ENCODE assay signal across 8 mouse cellular contexts in the genomic region with DNA sequence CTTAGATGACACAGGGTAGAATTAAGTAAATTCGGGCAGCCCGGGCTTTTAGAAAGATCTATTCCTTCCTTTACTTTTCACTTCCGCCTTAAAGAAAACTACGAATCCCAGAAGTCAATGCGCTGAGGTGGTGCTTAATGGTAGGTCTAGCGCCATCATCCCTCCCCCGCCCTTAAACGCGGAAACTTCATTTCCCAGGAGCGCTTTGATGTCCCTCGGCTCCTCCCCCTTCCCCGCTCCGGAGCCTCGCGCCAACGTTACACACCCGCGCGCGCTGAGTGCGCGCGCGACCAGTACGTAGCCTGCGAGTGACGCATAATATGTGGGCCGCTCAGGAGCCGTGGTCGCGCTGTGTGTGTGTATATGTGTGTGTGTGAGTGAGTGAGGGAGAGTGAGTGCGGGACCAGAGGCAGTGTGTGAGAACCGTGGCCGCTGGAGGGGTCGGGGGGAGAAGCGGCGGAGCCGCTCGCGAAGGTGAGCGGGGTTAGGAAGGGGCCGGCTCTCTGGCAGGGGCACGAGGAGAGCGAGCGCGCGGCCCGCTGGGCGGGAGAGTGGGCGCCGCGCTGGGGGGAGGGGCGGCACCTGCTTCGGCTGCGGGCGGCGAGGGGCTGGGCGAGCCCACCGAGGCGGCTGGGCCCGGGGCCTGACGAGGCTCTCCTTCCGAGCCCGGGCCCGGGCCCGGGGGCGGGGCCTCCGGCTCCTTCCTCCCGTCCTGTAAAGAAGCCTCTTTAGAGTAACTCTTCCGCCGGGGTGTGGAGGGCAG. TPM values are rescaled to one million over a fixed set of nuclear protein-coding genes. Genes with fewer than 3 reads are reported as not detected.
DNase-seq lines count a peak whose midpoint lies in the region; ATAC-seq and TF ChIP-seq lines count a peak whose summit lies in the region.

TSS of gene Dcaf1 (plus strand) at position 257 of the 763 bp plus-strand sequence.

- H3K4me3 ChIP-seq in MEL (ENCODE audit: control insufficient read depth in 1 of 2, insufficient read depth in 1 of 2, low read depth in 2 of 2, low read length in 2 of 2) = peak within 1 kb of the TSS; percentile 75 to 76
- peak within 1 kb of the TSS; percentile 62 for H3K4me3 ChIP-seq in cerebellum, adult 2 months (replicated peaks; ENCODE audit: insufficient read depth, low read depth, low read length)
- H3K4me3 ChIP-seq in forebrain, postnatal 0 days (ENCODE audit: low read depth, low read length) = peak within 1 kb of the TSS; percentile 99
- peak within 1 kb of the TSS; percentile 98 for H3K4me3 ChIP-seq in lung, embryonic 15.5 days

- peak; percentile 99 for DNase-seq in MEL (ENCODE audit: low read depth, low spot score)
- DNase-seq in cerebellum, adult 2 months = peak; percentile 89 to 98
- peak; percentile 100 for DNase-seq in forebrain, postnatal 0 days
- peak; percentile 92 for DNase-seq in heart, postnatal 4 days
- DNase-seq in layer of hippocampus, adult 8-10 months (ENCODE audit: low spot score in 2 of 2) = peak; percentile 91 to 94
- DNase-seq in ovary, adult 18-20 months (ENCODE audit: low spot score) = peak; percentile 92
- peak; percentile 100 for DNase-seq in thymus, postnatal 0 days (ENCODE audit: low spot score)

- no peak; a peak in 1 of 4 replicates for TF ChIP-seq EP300 in MEL (IDR thresholded peaks at IDR 0.05; ENCODE audit: low read depth in 1 of 2, low read length in 2 of 2)

- peaks cover under 1 to 14% of the 10 kb centered on the region in 2 experiments; a peak in 2 of 4 replicates for H3K36me3 ChIP-seq in MEL (ENCODE audit: control insufficient read depth in 1 of 2, insufficient read depth in 2 of 2, low read length in 2 of 2)
- H3K36me3 ChIP-seq in forebrain, postnatal 0 days (ENCODE audit: insufficient read depth) = no peaks in the 10 kb centered on the region
- H3K36me3 ChIP-seq in lung, embryonic 15.5 days = no peaks in the 10 kb centered on the region

- ATAC-seq in forebrain, postnatal 0 days = peak; percentile 99
- peak; percentile 98 for ATAC-seq in lung, embryonic 15.5 days (ENCODE audit: borderline replicate concordance, extremely low read depth, low FRiP score, low TSS enrichment)

- no peaks in the 10 kb centered on the region for H3K27me3 ChIP-seq in MEL (ENCODE audit: control insufficient read depth in 1 of 2, insufficient read depth in 2 of 2, low read length in 2 of 2)
- no peaks in the 10 kb centered on the region for H3K27me3 ChIP-seq in cerebellum, adult 2 months (ENCODE audit: control insufficient read depth, insufficient read depth, low read length)
- H3K27me3 ChIP-seq in forebrain, postnatal 0 days (ENCODE audit: insufficient read depth, low read length) = no peaks in the 10 kb centered on the region
- no peaks in the 10 kb centered on the region for H3K27me3 ChIP-seq in lung, embryonic 15.5 days

- peak within 1 kb of the TSS; percentile 95 for H3K4me2 ChIP-seq in forebrain, postnatal 0 days (ENCODE audit: low read depth)
- peak within 1 kb of the TSS; percentile 72 for H3K4me2 ChIP-seq in lung, embryonic 15.5 days

- H3K79me2 ChIP-seq in MEL (ENCODE audit: control insufficient read depth, insufficient read depth, low read length, poor library complexity) = peaks cover 21% of the 10 kb centered on the region

- no peak for TF ChIP-seq CTCF in MEL (IDR thresholded peaks at IDR 0.05 in 2 of 3, conservative IDR thresholded peaks at IDR 0.05 in 1 of 3; ENCODE audit: control insufficient read depth in 1 of 3, insufficient read depth in 1 of 3, low read depth in 2 of 3, low read length in 3 of 3, poor library complexity in 1 of 3, severe bottlenecking in 1 of 3)
- TF ChIP-seq CTCF in cerebellum, adult 2 months (IDR thresholded peaks at IDR 0.05; ENCODE audit: borderline replicate concordance, insufficient read depth, low read depth, low read length) = no peak
- peak; percentile 36 for TF ChIP-seq CTCF in forebrain, postnatal 0 days (IDR thresholded peaks at IDR 0.05; ENCODE audit: low read depth)

- no peak for TF ChIP-seq RAD21 in MEL (IDR thresholded peaks at IDR 0.05; ENCODE audit: low read depth, low read length)

- peaks cover 0 to 6% of the 10 kb centered on the region in 2 experiments; a peak in 3 of 4 replicates for H3K4me1 ChIP-seq in MEL (ENCODE audit: control insufficient read depth in 1 of 2, insufficient read depth in 2 of 2, low read length in 2 of 2)
- peaks cover 2% of the 10 kb centered on the region; the same call in 1 of the 2 replicates for H3K4me1 ChIP-seq in cerebellum, adult 2 months (ENCODE audit: control insufficient read depth, insufficient read depth, low read length)
- no peaks in the 10 kb centered on the region for H3K4me1 ChIP-seq in forebrain, postnatal 0 days (ENCODE audit: insufficient read depth)
- H3K4me1 ChIP-seq in lung, embryonic 15.5 days = 0 out of 2 replicates have a peak, but pooled peaks cover 7% of the 10 kb centered on the region

- H3K9ac ChIP-seq in MEL (ENCODE audit: control insufficient read depth, low read depth, low read length, poor library complexity, severe bottlenecking) = peak within 1 kb of the TSS; percentile 85
- H3K9ac ChIP-seq in forebrain, postnatal 0 days = peak within 1 kb of the TSS; percentile 77
- H3K9ac ChIP-seq in lung, embryonic 15.5 days = peak within 1 kb of the TSS; percentile 91

- peak; percentile 61 to 73 for TF ChIP-seq POLR2A in MEL (IDR thresholded peaks at IDR 0.05; ENCODE audit: control insufficient read depth in 1 of 2, insufficient read depth in 1 of 2, low read depth in 1 of 2, low read length in 2 of 2, poor library complexity in 1 of 2)
- peak; percentile 54; the same call in 1 of the 2 replicates for TF ChIP-seq POLR2A in cerebellum, adult 2 months (IDR thresholded peaks at IDR 0.05; ENCODE audit: borderline replicate concordance, insufficient read depth, low read length)

- WGBS in cerebellum, adult 2 months = under 1% methylated on average over 52 of the region's 71 CpGs
- 3% methylated on average over 60 of the region's 71 CpGs for WGBS in forebrain, postnatal 0 days
- WGBS in lung, embryonic 15.5 days = under 1% methylated on average over 60 of the region's 71 CpGs

- peak within 1 kb of the TSS; percentile 93 for H3K27ac ChIP-seq in MEL (ENCODE audit: control insufficient read depth, low read depth, low read length)
- H3K27ac ChIP-seq in cerebellum, adult 2 months (ENCODE audit: insufficient read depth, low read length) = no peak within 1 kb of the TSS
- peak within 1 kb of the TSS; percentile 87 for H3K27ac ChIP-seq in forebrain, postnatal 0 days (ENCODE audit: low read depth, low read length)
- H3K27ac ChIP-seq in lung, embryonic 15.5 days = peak within 1 kb of the TSS; percentile 95

- H3K9me3 ChIP-seq in MEL (replicated peaks; ENCODE audit: insufficient read depth, low read length) = no peaks in the 10 kb centered on the region
- H3K9me3 ChIP-seq in forebrain, postnatal 0 days (ENCODE audit: low read length) = no peaks in the 10 kb centered on the region
- no peaks in the 10 kb centered on the region for H3K9me3 ChIP-seq in lung, embryonic 15.5 days

TF ChIP-seq in MEL, 35 proteins besides CTCF, POLR2A, EP300 and RAD21 (continues in another document):
- peak; percentile 83 for TF ChIP-seq NRF1 (IDR thresholded peaks at IDR 0.05; ENCODE audit: insufficient read depth, low read depth, low read length, poor library complexity, severe bottlenecking)
- peak; percentile 73 for TF ChIP-seq CHD2 (IDR thresholded peaks at IDR 0.05; ENCODE audit: low read length)
- peak; percentile 45; the same call in 1 of the 2 replicates for TF ChIP-seq TCF12 (IDR thresholded peaks at IDR 0.05; ENCODE audit: low read depth, low read length)
- TF ChIP-seq HCFC1 (IDR thresholded peaks at IDR 0.05; ENCODE audit: low read depth, low read length) = peak; percentile 99
- no peak for TF ChIP-seq MEF2A (IDR thresholded peaks at IDR 0.05; ENCODE audit: extremely low read depth, insufficient replicate concordance, low read depth, low read length, poor library complexity, severe bottlenecking)
- TF ChIP-seq SIN3A (IDR thresholded peaks at IDR 0.05; ENCODE audit: low read length) = peak; percentile 94
- peak; percentile 73; the same call in 1 of the 2 replicates for TF ChIP-seq TBP (IDR thresholded peaks at IDR 0.05; ENCODE audit: low read depth, low read length)
- no peak for TF ChIP-seq GATA1 (IDR thresholded peaks at IDR 0.05; ENCODE audit: low read depth, low read length)
- no peak; the same call in 1 of the 2 replicates for TF ChIP-seq MAFK (IDR thresholded peaks at IDR 0.05; ENCODE audit: borderline replicate concordance, low read depth, low read length)
- no peak for TF ChIP-seq JUND (IDR thresholded peaks at IDR 0.05; ENCODE audit: low read depth, low read length)
- TF ChIP-seq TAL1 (IDR thresholded peaks at IDR 0.05; ENCODE audit: low read length) = no peak
- TF ChIP-seq POLR2AphosphoS5 (IDR thresholded peaks at IDR 0.05; ENCODE audit: borderline replicate concordance, low read depth, low read length) = no peak
- no peak for TF ChIP-seq ZKSCAN1 (IDR thresholded peaks at IDR 0.05; ENCODE audit: low read depth, low read length)
- TF ChIP-seq KAT2A (conservative IDR thresholded peaks at IDR 0.05; ENCODE audit: low read depth, low read length) = peak; percentile 97
- TF ChIP-seq MAX (IDR thresholded peaks at IDR 0.05; ENCODE audit: low read length) = peak; percentile 82
- TF ChIP-seq MXI1 (IDR thresholded peaks at IDR 0.05; ENCODE audit: low read depth, low read length) = peak; percentile 94
- TF ChIP-seq USF1 (IDR thresholded peaks at IDR 0.05; ENCODE audit: low read depth, low read length) = peak; percentile 64
- no peak for TF ChIP-seq MYB (IDR thresholded peaks at IDR 0.05; ENCODE audit: low read depth, low read length)
- TF ChIP-seq ZNF384 (IDR thresholded peaks at IDR 0.05; ENCODE audit: low read depth, low read length) = peak; percentile 66
- TF ChIP-seq MAZ (IDR thresholded peaks at IDR 0.05; ENCODE audit: low read depth, low read length) = peak; percentile 96
- peak; percentile 79 for TF ChIP-seq MYC (IDR thresholded peaks at IDR 0.05; ENCODE audit: low read depth, low read length)
- TF ChIP-seq USF2 (IDR thresholded peaks at IDR 0.05; ENCODE audit: borderline replicate concordance in 1 of 2, insufficient read depth in 1 of 2, low read depth in 1 of 2, low read length in 2 of 2) = no peak

RNA-seq across cellular contexts. Expression of gene Dcaf1, which starts in this region (rescaled TPM):
- total RNA-seq in MEL (2012; rRNA removed) = 56.3 and 57.3 TPM in 2 replicates
- 100 to 1,000 TPM in 1 of 2 experiments, 10 to 100 TPM in 1; 58.7 to 131 TPM for polyA plus RNA-seq in MEL (2012; ENCODE audit: insufficient read depth in 1 of 2, insufficient read length in 2 of 2, low read depth in 1 of 2, low replicate concordance in 2 of 2, missing spikeins in 1 of 2)
- polyA plus RNA-seq in cerebellum, adult 2 months (2012; rRNA removed) = 23.4 and 26.2 TPM in 2 replicates
- 25.0 and 33.7 TPM in 2 replicates for total RNA-seq in forebrain, postnatal 0 days (2014; rRNA removed)
- 4.7 and 8.0 TPM in 2 replicates for polyA plus RNA-seq in forebrain, postnatal 0 days (2015; fragmentation: Nextera tagmentation; extraction: Ambion mirVana)
- 10 to 100 TPM; 28.8 to 29.5 TPM for total RNA-seq in heart, postnatal 4 days (2021)
- total RNA-seq in layer of hippocampus, adult 8-10 months (2022) = 10 to 100 TPM; 30.4 to 35.2 (median 32.7) TPM
- 17.4 and 18.4 TPM in 2 replicates for polyA plus RNA-seq in lung, embryonic 15.5 days (2015; fragmentation: Nextera tagmentation; extraction: Ambion mirVana)
- 8.6 and 11.6 TPM in 2 replicates for polyA plus RNA-seq in thymus, postnatal 0 days (2015; fragmentation: Nextera tagmentation; extraction: Ambion mirVana)
